Mouse (Mus musculus) hindbrain, embryonic 12.5 days (tissue): Measurements from ENCODE around the gene Nsun2. TPM values are rescaled to one million over a fixed set of nuclear protein-coding genes. Genes with fewer than 3 reads are reported as not detected.

Source experiments
- ATAC-seq: fragments of 200-750 bp; cut with Nextera tagmentation; 2 replicates; pipeline ENCODE4 v1.8.0; 2017; ENCODE audit warnings: moderate TSS enrichment; ENCODE audit not compliant: low FRiP score
- H3K27ac ChIP-seq: fragments of 300-500 bp; sonication (generic); 2 replicates; pipeline ENCODE4 v1.5.1; 2016; ENCODE audit warnings: mild to moderate bottlenecking
- H3K27me3 ChIP-seq: fragments of 300-500 bp; sonication (generic); 2 replicates; pipeline ENCODE4 v1.6.1; 2016; ENCODE audit warnings: mild to moderate bottlenecking
- H3K36me3 ChIP-seq: fragments of 300-500 bp; sonication (generic); 2 replicates; pipeline ENCODE4 v1.6.1; 2016; ENCODE audit warnings: mild to moderate bottlenecking
- H3K4me1 ChIP-seq: fragments of 300-500 bp; sonication (generic); 2 replicates; pipeline ENCODE4 v1.6.1; 2016
- H3K4me2 ChIP-seq: fragments of 300-500 bp; sonication (generic); replicated peaks from 2 replicates; pipeline ENCODE4 v1.6.1; 2016; ENCODE audit warnings: mild to moderate bottlenecking
- H3K4me3 ChIP-seq: fragments of 300-500 bp; sonication (generic); 2 replicates; pipeline ENCODE4 v1.5.1; 2016; ENCODE audit warnings: mild to moderate bottlenecking
- H3K9ac ChIP-seq: fragments of 300-500 bp; sonication (generic); 2 replicates; pipeline ENCODE4 v1.6.1; 2016; ENCODE audit warnings: mild to moderate bottlenecking, moderate library complexity
- H3K9me3 ChIP-seq: fragments of 300-500 bp; sonication (generic); replicated peaks from 2 replicates; pipeline ENCODE4 v1.6.1; 2016; ENCODE audit warnings: mild to moderate bottlenecking
- WGBS: fragments of 180-500 bp; shearing (Covaris S2); methylation state at CpG from one replicate; pipeline ENCODE4 v1.1.7; 2016; 5-methylcytosine and 5-hydroxymethylcytosine counted together
- polyA plus RNA-seq: library from polyadenylated mRNA; unstranded; fragments of >200 nt; fragmentation: Nextera tagmentation; extraction: Ambion mirVana; gene quantifications from 2 replicates; pipeline ENCODE4 v1.2.1, GENCODE M21; 2016

The Nsun2 gene
- polyA plus RNA-seq, result 91.8 and 98.4 TPM in 2 replicates

- WGBS, result under 1% methylated on average over 88 of the region's 155 CpGs
- Histone ChIP-seq H3K36me3 (0 out of 2 replicates have a peak, but pooled peaks cover 6% of the 10 kb centered on the region), H3K9me3 (no peaks in the 10 kb centered on the region), H3K4me3 (peak within 1 kb of the TSS; percentile 99), H3K4me2 (peak within 1 kb of the TSS; percentile 94), H3K9ac (peak within 1 kb of the TSS; percentile 97), H3K27me3 (no peaks in the 10 kb centered on the region), H3K4me1 (peaks cover 51% of the 10 kb centered on the region), H3K27ac (peak within 1 kb of the TSS; percentile 96)
- ATAC-seq, result peak; percentile 7; the same call in 1 of the 2 replicates
Observed at GRCm38 (mm10) chr13:69533405-69534333, at the start of gene Nsun2. TSS of gene Nsun2 (plus strand) at chr13:69533746.

- Histone ChIP-seq H3K4me2 (no peak overlapping the region), H3K9ac (no peak overlapping the region), H3K4me3 (no peak overlapping the region), H3K9me3 (no peaks in the 10 kb centered on the region), H3K27me3 (peaks cover 71% of the 10 kb centered on the region), H3K36me3 (no peaks in the 10 kb centered on the region), H3K4me1 (peaks cover 30% of the 10 kb centered on the region), H3K27ac (no peak overlapping the region)
- 16% methylated on average over 6 of the region's 6 CpGs for WGBS
- 0 out of 2 replicates have a peak, but pooled peaks have one; percentile 46 for ATAC-seq
Observed at GRCm38 (mm10) chr13:69485326-69485725, 48.2 kb upstream of the Nsun2 start.

GRCm38 (mm10) chr13:69485833-69486232 lies 47.7 kb upstream of the Nsun2 start:
- H3K4me1 ChIP-seq, result peaks cover 28% of the 10 kb centered on the region
- H3K4me2 ChIP-seq, result no peak overlapping the region
- ATAC-seq, result no peak
- no peaks in the 10 kb centered on the region for H3K9me3 ChIP-seq
- H3K9ac ChIP-seq, result no peak overlapping the region
- no peaks in the 10 kb centered on the region for H3K36me3 ChIP-seq
- peaks cover 68% of the 10 kb centered on the region for H3K27me3 ChIP-seq
- 68% methylated on average over 7 of the region's 7 CpGs for WGBS
- H3K4me3 ChIP-seq, result no peak overlapping the region
- no peak overlapping the region for H3K27ac ChIP-seq

GRCm38 (mm10) chr13:69487108-69487507 lies 46.4 kb upstream of the Nsun2 start:
- Histone ChIP-seq H3K4me2 (peak overlapping the region; percentile 56; the same call in 1 of the 2 replicates), H3K9ac (no peak overlapping the region), H3K36me3 (no peaks in the 10 kb centered on the region), H3K27me3 (peaks cover 55% of the 10 kb centered on the region), H3K27ac (no peak overlapping the region), H3K4me1 (peaks cover 15% of the 10 kb centered on the region), H3K4me3 (0 out of 2 replicates have a peak overlapping the region, but pooled peaks have one; percentile 21), H3K9me3 (no peaks in the 10 kb centered on the region)
- no peak for ATAC-seq
- 84% methylated on average over 7 of the region's 7 CpGs for WGBS

GRCm38 (mm10) chr13:69487611-69488275 lies 45.8 kb upstream of the Nsun2 start:
- ATAC-seq, result 0 out of 2 replicates have a peak, but pooled peaks have one; percentile 29
- H3K4me2 ChIP-seq, result peak overlapping the region; percentile 56
- peaks cover 13% of the 10 kb centered on the region for H3K4me1 ChIP-seq
- H3K36me3 ChIP-seq, result no peaks in the 10 kb centered on the region
- WGBS, result 2% methylated on average over 26 of the region's 26 CpGs
- H3K4me3 ChIP-seq, result peak overlapping the region; percentile 21
- H3K27ac ChIP-seq, result no peak overlapping the region
- peaks cover 50% of the 10 kb centered on the region for H3K27me3 ChIP-seq
- no peaks in the 10 kb centered on the region for H3K9me3 ChIP-seq
- no peak overlapping the region for H3K9ac ChIP-seq

- Histone ChIP-seq H3K4me1 (peaks cover 13% of the 10 kb centered on the region), H3K4me3 (no peak overlapping the region), H3K36me3 (no peaks in the 10 kb centered on the region), H3K27ac (no peak overlapping the region), H3K9me3 (no peaks in the 10 kb centered on the region), H3K27me3 (peaks cover 41% of the 10 kb centered on the region), H3K4me2 (peak overlapping the region; percentile 56), H3K9ac (no peak overlapping the region)
- WGBS, result 33% methylated on average over 13 of the region's 13 CpGs
- ATAC-seq, result no peak
Observed at GRCm38 (mm10) chr13:69488565-69489255, 44.8 kb upstream of the Nsun2 start.

- no peak for ATAC-seq
- Histone ChIP-seq H3K27ac (no peak overlapping the region), H3K36me3 (0 out of 2 replicates have a peak, but pooled peaks cover 4% of the 10 kb centered on the region), H3K4me1 (peaks cover 13% of the 10 kb centered on the region), H3K9me3 (no peaks in the 10 kb centered on the region), H3K4me2 (no peak overlapping the region), H3K27me3 (peaks cover 33% of the 10 kb centered on the region), H3K4me3 (no peak overlapping the region), H3K9ac (no peak overlapping the region)
- 85% methylated on average over 9 of the region's 9 CpGs for WGBS
Observed at GRCm38 (mm10) chr13:69489777-69490176, 43.8 kb upstream of the Nsun2 start.

- peaks cover 8% of the 10 kb centered on the region for H3K4me1 ChIP-seq
- peaks cover 28% of the 10 kb centered on the region for H3K36me3 ChIP-seq
- no peak overlapping the region for H3K9ac ChIP-seq
- no peak; the same call in 1 of the 2 replicates for ATAC-seq
- H3K27ac ChIP-seq, result no peak overlapping the region
- no peak overlapping the region for H3K4me2 ChIP-seq
- peaks cover 17% of the 10 kb centered on the region for H3K27me3 ChIP-seq
- 25% methylated on average over 7 of the region's 7 CpGs for WGBS
- H3K9me3 ChIP-seq, result no peaks in the 10 kb centered on the region
- H3K4me3 ChIP-seq, result no peak overlapping the region
Observed at GRCm38 (mm10) chr13:69492876-69493463, 40.6 kb upstream of the Nsun2 start.

GRCm38 (mm10) chr13:69498276-69498675 lies 35.3 kb upstream of the Nsun2 start:
- WGBS, result 83% methylated on average over 5 of the region's 5 CpGs
- H3K9ac ChIP-seq, result no peak overlapping the region
- H3K9me3 ChIP-seq, result no peaks in the 10 kb centered on the region
- no peak overlapping the region for H3K4me3 ChIP-seq
- H3K27me3 ChIP-seq, result no peaks in the 10 kb centered on the region
- H3K36me3 ChIP-seq, result peaks cover 80% of the 10 kb centered on the region
- H3K27ac ChIP-seq, result no peak overlapping the region
- no peak for ATAC-seq
- no peak overlapping the region for H3K4me2 ChIP-seq
- H3K4me1 ChIP-seq, result no peaks in the 10 kb centered on the region

GRCm38 (mm10) chr13:69502157-69502750 lies 31.3 kb upstream of the Nsun2 start:
- Histone ChIP-seq H3K4me1 (no peaks in the 10 kb centered on the region), H3K36me3 (peaks cover 94% of the 10 kb centered on the region), H3K4me2 (no peak overlapping the region), H3K27me3 (no peaks in the 10 kb centered on the region), H3K27ac (no peak overlapping the region), H3K4me3 (no peak overlapping the region), H3K9ac (no peak overlapping the region), H3K9me3 (no peaks in the 10 kb centered on the region)
- WGBS, result 96% methylated on average over 14 of the region's 14 CpGs
- ATAC-seq, result no peak

GRCm38 (mm10) chr13:69502863-69503262 lies 30.7 kb upstream of the Nsun2 start:
- no peak for ATAC-seq
- H3K4me1 ChIP-seq, result no peaks in the 10 kb centered on the region
- WGBS, result 85% methylated on average over 5 of the region's 5 CpGs
- H3K27me3 ChIP-seq, result no peaks in the 10 kb centered on the region
- H3K36me3 ChIP-seq, result peaks cover 94% of the 10 kb centered on the region
- no peak overlapping the region for H3K27ac ChIP-seq
- H3K9me3 ChIP-seq, result no peaks in the 10 kb centered on the region
- H3K9ac ChIP-seq, result no peak overlapping the region
- no peak overlapping the region for H3K4me3 ChIP-seq
- no peak overlapping the region for H3K4me2 ChIP-seq
